Mouse (Mus musculus): ENCODE results near the gene Fgfr2.

- TF ChIP-seq POLR2A (IDR thresholded peaks at IDR 0.05; ENCODE audit: low read depth, low read length) = no peak
- TF ChIP-seq CTCF (conservative IDR thresholded peaks at IDR 0.05; ENCODE audit: insufficient read depth, insufficient read length, low read depth, low read length) = no peak
Measured at GRCm38 (mm10) chr7:131467312-131467711, 1655.8 kb downstream of the Fgfr2 start.

Measured in kidney, adult 2 months (tissue).